In the genomic region with DNA sequence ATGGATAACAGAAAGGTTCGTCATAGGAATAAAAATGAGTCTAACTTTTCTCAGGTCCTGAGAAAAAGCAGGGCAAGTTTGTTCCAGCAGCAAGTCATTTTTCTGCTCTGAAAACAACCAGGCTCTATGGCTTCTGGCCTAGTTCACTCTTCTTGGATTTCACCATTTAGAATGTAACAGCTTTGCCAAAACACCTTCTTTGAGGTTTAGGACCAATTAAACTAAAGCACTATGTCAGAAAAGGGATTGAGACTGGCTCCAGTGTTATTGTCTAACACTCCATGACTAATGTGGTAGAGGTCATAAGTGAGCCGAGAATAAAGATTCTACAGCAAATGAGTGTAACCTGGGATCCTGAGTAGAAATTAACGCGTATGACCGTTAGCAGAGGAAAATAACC, we compare ENCODE assay signal across 27 mouse cellular contexts. TPM values are rescaled to one million over a fixed set of nuclear protein-coding genes. Genes with fewer than 3 reads are reported as not detected.
DNase-seq lines count a peak whose midpoint lies in the region; ATAC-seq lines count a peak whose summit lies in the region.
"Had no signal": no experiment of that assay in that cellular context is flagged by ENCODE, and none has a peak within 500 bp of the region (broad histone marks: within the 10 kb centered on the region; RNA-seq: fewer than 3 reads in every experiment).

No protein-coding gene starts in this region.

- 60% methylated on average over 5 of the region's 5 CpGs for WGBS in embryonic facial prominence, embryonic 14.5 days
- WGBS in embryonic facial prominence, embryonic 10.5 days: 75% methylated on average over 5 of the region's 5 CpGs
- 68% methylated on average over 5 of the region's 5 CpGs for WGBS in embryonic facial prominence, embryonic 15.5 days

- no peak overlapping the region for H3K9ac ChIP-seq in embryonic facial prominence, embryonic 14.5 days (ENCODE audit: low read depth, low read length)
- H3K9ac ChIP-seq in embryonic facial prominence, embryonic 15.5 days: no peak overlapping the region
- H3K9ac ChIP-seq: embryonic facial prominence, embryonic 13.5 days; forebrain, embryonic 12.5 days; heart, embryonic 12.5 days; hindbrain, embryonic 15.5 days had no signal

- peak; percentile 78; the same call in 1 of the 2 replicates for ATAC-seq in embryonic facial prominence, embryonic 14.5 days (ENCODE audit: low read depth)
- ATAC-seq in embryonic facial prominence, embryonic 15.5 days (ENCODE audit: insufficient number of reproducible peaks, low FRiP score, low TSS enrichment, low read depth): peak; percentile 60; the same call in 1 of the 2 replicates
- no peak for ATAC-seq in monocyte, adult 5-6 weeks (replicated peaks; ENCODE audit: insufficient number of reproducible peaks, low FRiP score, low TSS enrichment, poor library complexity, severe bottlenecking)
- no peak for ATAC-seq in erythroblast, adult 5-6 weeks (replicated peaks; ENCODE audit: low FRiP score, poor library complexity, severe bottlenecking)
- ATAC-seq: activated CD4-positive, CD25-positive, alpha-beta regulatory T cell, adult 4 months; CD4-positive, CD25-positive, alpha-beta regulatory T cell, adult 4 months; inflammation-experienced regulatory T-cells, adult 6 months had no signal

- H3K4me3 ChIP-seq in embryonic facial prominence, embryonic 14.5 days (ENCODE audit: low read depth, low read length): no peak overlapping the region
- H3K4me3 ChIP-seq in embryonic facial prominence, embryonic 10.5 days: no peak overlapping the region
- no peak overlapping the region for H3K4me3 ChIP-seq in embryonic facial prominence, embryonic 15.5 days (replicated peaks)
- H3K4me3 ChIP-seq: embryonic facial prominence, embryonic 13.5 days; forebrain, embryonic 12.5 days; gastrocnemius, adult 2 months; heart, embryonic 12.5 days; hindbrain, embryonic 15.5 days had no signal

- H3K4me2 ChIP-seq in embryonic facial prominence, embryonic 14.5 days (ENCODE audit: low read depth, low read length): no peak overlapping the region
- H3K4me2 ChIP-seq in embryonic facial prominence, embryonic 15.5 days (replicated peaks): no peak overlapping the region
- H3K4me2 ChIP-seq: embryonic facial prominence, embryonic 13.5 days; forebrain, embryonic 12.5 days; heart, embryonic 12.5 days; hindbrain, embryonic 15.5 days had no signal

- no peaks in the 10 kb centered on the region for H3K4me1 ChIP-seq in embryonic facial prominence, embryonic 14.5 days (ENCODE audit: control insufficient read depth, insufficient read depth, low read length)
- no peaks in the 10 kb centered on the region for H3K4me1 ChIP-seq in embryonic facial prominence, embryonic 10.5 days
- H3K4me1 ChIP-seq in embryonic facial prominence, embryonic 15.5 days: no peaks in the 10 kb centered on the region
- H3K4me1 ChIP-seq: embryonic facial prominence, embryonic 13.5 days; forebrain, embryonic 12.5 days; heart, embryonic 12.5 days; hindbrain, embryonic 15.5 days had no signal

- H3K36me3 ChIP-seq in embryonic facial prominence, embryonic 14.5 days (ENCODE audit: control insufficient read depth, insufficient read depth, low read length): no peaks in the 10 kb centered on the region
- no peaks in the 10 kb centered on the region for H3K36me3 ChIP-seq in embryonic facial prominence, embryonic 10.5 days (replicated peaks)
- no peaks in the 10 kb centered on the region for H3K36me3 ChIP-seq in embryonic facial prominence, embryonic 15.5 days
- H3K36me3 ChIP-seq: embryonic facial prominence, embryonic 13.5 days; forebrain, embryonic 12.5 days; G1E; heart, embryonic 12.5 days; hindbrain, embryonic 15.5 days had no signal

- no peaks in the 10 kb centered on the region for H3K27me3 ChIP-seq in embryonic facial prominence, embryonic 14.5 days (replicated peaks; ENCODE audit: control insufficient read depth, insufficient read depth, low read length)
- H3K27me3 ChIP-seq in embryonic facial prominence, embryonic 10.5 days (replicated peaks; ENCODE audit: low read depth, poor library complexity, severe bottlenecking): no peaks in the 10 kb centered on the region
- H3K27me3 ChIP-seq in embryonic facial prominence, embryonic 15.5 days: no peaks in the 10 kb centered on the region
- H3K27me3 ChIP-seq: embryonic facial prominence, embryonic 13.5 days; forebrain, embryonic 12.5 days; heart, embryonic 12.5 days; hindbrain, embryonic 15.5 days had no signal

- H3K27ac ChIP-seq in embryonic facial prominence, embryonic 14.5 days (replicated peaks; ENCODE audit: low read depth, low read length): 0 out of 2 replicates have a peak overlapping the region, but pooled peaks have one; percentile 6
- no peak overlapping the region for H3K27ac ChIP-seq in embryonic facial prominence, embryonic 10.5 days (replicated peaks)
- no peak overlapping the region for H3K27ac ChIP-seq in embryonic facial prominence, embryonic 15.5 days (replicated peaks)
- H3K27ac ChIP-seq: embryonic facial prominence, embryonic 13.5 days; forebrain, embryonic 12.5 days; gastrocnemius, adult 2 months; hindbrain, embryonic 15.5 days had no signal

- DNase-seq in embryonic facial prominence, embryonic 14.5 days (ENCODE audit: low spot score): peak; percentile 67
- no peak for DNase-seq in embryonic facial prominence, embryonic 10.5 days (ENCODE audit: low spot score)
- peak; percentile 62 for DNase-seq in Muller cell, postnatal 12 days (ENCODE audit: inconsistent ontology term)
- peak; percentile 25 for DNase-seq in retina, embryonic 14.5 days (ENCODE audit: low spot score)
- no peak for DNase-seq in cerebellum, postnatal 10 days
- DNase-seq: adrenal gland, adult 2 months; adrenal gland, postnatal 25 days; B cell, adult 2 months; cerebellum, adult 11 months; cerebellum, adult 8-10 months; cerebellum, postnatal 25 days; gastrocnemius, adult 2 months; gastrocnemius, postnatal 25 days had no signal

- no peaks in the 10 kb centered on the region for H3K9me3 ChIP-seq in embryonic facial prominence, embryonic 14.5 days (ENCODE audit: control insufficient read depth, low read length)
- H3K9me3 ChIP-seq in embryonic facial prominence, embryonic 10.5 days: no peaks in the 10 kb centered on the region
- H3K9me3 ChIP-seq in embryonic facial prominence, embryonic 15.5 days (replicated peaks): no peaks in the 10 kb centered on the region
- H3K9me3 ChIP-seq: embryonic facial prominence, embryonic 13.5 days; forebrain, embryonic 12.5 days; G1E; heart, embryonic 12.5 days; hindbrain, embryonic 15.5 days had no signal

RNA-seq across cellular contexts. Expression of gene Pmch, which starts 58.9 kb away (rescaled TPM):
- polyA plus RNA-seq in embryonic facial prominence, embryonic 14.5 days (2014; fragmentation: Nextera tagmentation; extraction: Ambion mirVana): 0.75 and 1.2 TPM in 2 replicates
- polyA plus RNA-seq in embryonic facial prominence, embryonic 10.5 days (2016; fragmentation: Nextera tagmentation; extraction: Ambion mirVana): 0.61 and 0.68 TPM in 2 replicates
- 0.27 and 0.41 TPM in 2 replicates for polyA plus RNA-seq in embryonic facial prominence, embryonic 15.5 days (2015; fragmentation: Nextera tagmentation; extraction: Ambion mirVana)
- total RNA-seq in monocyte, adult 5-6 weeks (2017): not detected in 3 replicates
- not detected in 2 replicates for total RNA-seq in erythroblast, adult 5-6 weeks (2015; ENCODE audit: low replicate concordance)
- total RNA-seq in erythroblast, adult 5-6 weeks (2017; ENCODE audit: low replicate concordance): not detected in 2 replicates
- total RNA-seq: adrenal gland, adult 2 months; adrenal gland, postnatal 25 days; gastrocnemius, adult 2 months; gastrocnemius, postnatal 25 days; granulocyte monocyte progenitor cell, adult 5-6 weeks; heart, adult 8-10 months; heart, postnatal 25 days had no signal
- polyA plus RNA-seq: activated CD4-positive, CD25-positive, alpha-beta regulatory T cell, adult 4 months; adrenal gland, adult 2 months; CD4-positive, CD25-positive, alpha-beta regulatory T cell, adult 4 months; G1E had no signal

Comparison
In these comparisons a context has a peak if more than half of its experiments do, and no peak if none do; other contexts are left out.
1. DNase-seq: peak in embryonic facial prominence, embryonic 14.5 days (single experiment), Muller cell, postnatal 12 days (single experiment) and retina, embryonic 14.5 days (single experiment); none in embryonic facial prominence, embryonic 10.5 days (single experiment) and cerebellum, postnatal 10 days (0 of 2).
2. ATAC-seq: peak in embryonic facial prominence, embryonic 14.5 days (single experiment) and embryonic facial prominence, embryonic 15.5 days (single experiment); none in monocyte, adult 5-6 weeks (single experiment) and erythroblast, adult 5-6 weeks (single experiment).